Mouse (Mus musculus): ENCODE measurements around the gene Slc25a15. TPM values are rescaled to one million over a fixed set of nuclear protein-coding genes. Genes with fewer than 3 reads are reported as not detected.

Gene Slc25a15
- 28.5 and 29.0 TPM in 2 replicates for polyA plus RNA-seq (2015; fragmentation: Nextera tagmentation; extraction: Ambion mirVana)

- WGBS: 0% methylated on average over 47 of the region's 77 CpGs
These were observed at the start of gene Slc25a15 for GRCm38 (mm10) chr8:22398142-22398951. Slc25a15 (minus strand) TSS chr8:22398597.

GRCm38 (mm10) chr8:22411971-22412370, 13.6 kb upstream of the Slc25a15 start:
- no peak for ATAC-seq (ENCODE audit: low FRiP score, low TSS enrichment)
- no peak overlapping the region for H3K27ac ChIP-seq (ENCODE audit: low read length)
- no peaks in the 10 kb centered on the region for H3K9me3 ChIP-seq (ENCODE audit: low read length)
- H3K4me2 ChIP-seq (replicated peaks; ENCODE audit: low read depth, low read length): peak overlapping the region; percentile 92
- WGBS: 17% methylated on average over 8 of the region's 8 CpGs
- peaks cover 11% of the 10 kb centered on the region; the same call in 1 of the 2 replicates for H3K36me3 ChIP-seq (ENCODE audit: insufficient read depth, low read length)
- peak overlapping the region; percentile 97 for H3K4me3 ChIP-seq (ENCODE audit: low read length)
- H3K27me3 ChIP-seq (ENCODE audit: insufficient read depth, low read length): 0 out of 2 replicates have a peak, but pooled peaks cover under 1% of the 10 kb centered on the region
- H3K4me1 ChIP-seq (ENCODE audit: insufficient read depth, low read length): peaks cover 11% of the 10 kb centered on the region
- peak overlapping the region; percentile 97 for H3K9ac ChIP-seq (replicated peaks; ENCODE audit: low read length)

More at GRCm38 (mm10) chr8:22398142-22398951, at the start of gene Slc25a15:
- Histone ChIP-seq H3K4me3 (ENCODE audit: low read length) (peak within 1 kb of the TSS; percentile 80), H3K27ac (ENCODE audit: low read length) (peak within 1 kb of the TSS; percentile 71), H3K9me3 (ENCODE audit: low read length) (no peaks in the 10 kb centered on the region), H3K4me1 (ENCODE audit: insufficient read depth, low read length) (peaks cover 14% of the 10 kb centered on the region), H3K36me3 (ENCODE audit: insufficient read depth, low read length) (peaks cover 3% of the 10 kb centered on the region; the same call in 1 of the 2 replicates), H3K4me2 (replicated peaks; ENCODE audit: low read depth, low read length) (peak within 1 kb of the TSS; percentile 58), H3K27me3 (ENCODE audit: insufficient read depth, low read length) (no peaks in the 10 kb centered on the region), H3K9ac (replicated peaks; ENCODE audit: low read length) (peak within 1 kb of the TSS; percentile 83)
- ATAC-seq (ENCODE audit: low FRiP score, low TSS enrichment): peak; percentile 92

- Histone ChIP-seq H3K4me1 (ENCODE audit: insufficient read depth, low read length) (peaks cover 11% of the 10 kb centered on the region), H3K4me2 (replicated peaks; ENCODE audit: low read depth, low read length) (peak within 1 kb of the TSS; percentile 92), H3K9ac (replicated peaks; ENCODE audit: low read length) (peak within 1 kb of the TSS; percentile 97), H3K36me3 (ENCODE audit: insufficient read depth, low read length) (peaks cover 9% of the 10 kb centered on the region; the same call in 1 of the 2 replicates), H3K9me3 (ENCODE audit: low read length) (no peaks in the 10 kb centered on the region), H3K27ac (ENCODE audit: low read length) (peak within 1 kb of the TSS; percentile 86), H3K4me3 (ENCODE audit: low read length) (peak within 1 kb of the TSS; percentile 97), H3K27me3 (ENCODE audit: insufficient read depth, low read length) (0 out of 2 replicates have a peak, but pooled peaks cover 2% of the 10 kb centered on the region)
- 0% methylated on average over 25 of the region's 25 CpGs for WGBS
- ATAC-seq (ENCODE audit: low FRiP score, low TSS enrichment): peak; percentile 92; the same call in 1 of the 2 replicates
These were observed 12.9 kb upstream of the Slc25a15 start, which contains the start of gene Mrps31 for GRCm38 (mm10) chr8:22411282-22411702. Mrps31 (plus strand) TSS chr8:22411361.

GRCm38 (mm10) chr8:22410688-22411281, 12.4 kb upstream of the Slc25a15 start:
- H3K27me3 ChIP-seq (ENCODE audit: insufficient read depth, low read length): 0 out of 2 replicates have a peak, but pooled peaks cover 2% of the 10 kb centered on the region
- H3K27ac ChIP-seq (ENCODE audit: low read length): no peak overlapping the region
- peaks cover 4% of the 10 kb centered on the region; the same call in 1 of the 2 replicates for H3K36me3 ChIP-seq (ENCODE audit: insufficient read depth, low read length)
- no peaks in the 10 kb centered on the region for H3K9me3 ChIP-seq (ENCODE audit: low read length)
- H3K4me2 ChIP-seq (replicated peaks; ENCODE audit: low read depth, low read length): peak overlapping the region; percentile 92
- H3K9ac ChIP-seq (replicated peaks; ENCODE audit: low read length): peak overlapping the region; percentile 97
- peak overlapping the region; percentile 97 for H3K4me3 ChIP-seq (ENCODE audit: low read length)
- WGBS: 16% methylated on average over 16 of the region's 16 CpGs
- peaks cover 11% of the 10 kb centered on the region for H3K4me1 ChIP-seq (ENCODE audit: insufficient read depth, low read length)
- no peak; the same call in 1 of the 2 replicates for ATAC-seq (ENCODE audit: low FRiP score, low TSS enrichment)

- Histone ChIP-seq H3K9ac (replicated peaks; ENCODE audit: low read length) (no peak overlapping the region), H3K27me3 (ENCODE audit: insufficient read depth, low read length) (0 out of 2 replicates have a peak, but pooled peaks cover 2% of the 10 kb centered on the region), H3K27ac (ENCODE audit: low read length) (no peak overlapping the region), H3K4me3 (ENCODE audit: low read length) (no peak overlapping the region), H3K4me1 (ENCODE audit: insufficient read depth, low read length) (peaks cover 2% of the 10 kb centered on the region; the same call in 1 of the 2 replicates), H3K4me2 (replicated peaks; ENCODE audit: low read depth, low read length) (no peak overlapping the region), H3K9me3 (ENCODE audit: low read length) (no peaks in the 10 kb centered on the region), H3K36me3 (ENCODE audit: insufficient read depth, low read length) (no peaks in the 10 kb centered on the region)
- WGBS: 70% methylated on average over 6 of the region's 6 CpGs
- ATAC-seq (ENCODE audit: low FRiP score, low TSS enrichment): no peak
These were observed 7.3 kb upstream of the Slc25a15 start for GRCm38 (mm10) chr8:22405733-22406132.

GRCm38 (mm10) chr8:22403235-22403634, 4.8 kb upstream of the Slc25a15 start:
- Histone ChIP-seq H3K9ac (replicated peaks; ENCODE audit: low read length) (no peak overlapping the region), H3K4me2 (replicated peaks; ENCODE audit: low read depth, low read length) (no peak overlapping the region), H3K9me3 (ENCODE audit: low read length) (no peaks in the 10 kb centered on the region), H3K36me3 (ENCODE audit: insufficient read depth, low read length) (no peaks in the 10 kb centered on the region), H3K27ac (ENCODE audit: low read length) (no peak overlapping the region), H3K4me1 (ENCODE audit: insufficient read depth, low read length) (peaks cover 5% of the 10 kb centered on the region; the same call in 1 of the 2 replicates), H3K4me3 (ENCODE audit: low read length) (no peak overlapping the region), H3K27me3 (ENCODE audit: insufficient read depth, low read length) (0 out of 2 replicates have a peak, but pooled peaks cover 2% of the 10 kb centered on the region)
- WGBS: 80% methylated on average over 2 of the region's 2 CpGs
- no peak for ATAC-seq (ENCODE audit: low FRiP score, low TSS enrichment)

- WGBS: 87% methylated on average over 4 of the region's 4 CpGs
- no peak overlapping the region for H3K4me3 ChIP-seq (ENCODE audit: low read length)
- no peak for ATAC-seq (ENCODE audit: low FRiP score, low TSS enrichment)
These were observed 2.2 kb upstream of the Slc25a15 start for GRCm38 (mm10) chr8:22400593-22400992.

GRCm38 (mm10) chr8:22399285-22399880, 986 bp upstream of the Slc25a15 start:
- no peaks in the 10 kb centered on the region for H3K27me3 ChIP-seq (ENCODE audit: insufficient read depth, low read length)
- H3K36me3 ChIP-seq (ENCODE audit: insufficient read depth, low read length): peaks cover 3% of the 10 kb centered on the region; the same call in 1 of the 2 replicates
- H3K9ac ChIP-seq (replicated peaks; ENCODE audit: low read length): peak overlapping the region; percentile 83
- peak overlapping the region; percentile 64 for H3K27ac ChIP-seq (ENCODE audit: low read length)
- peak overlapping the region; percentile 58 for H3K4me2 ChIP-seq (replicated peaks; ENCODE audit: low read depth, low read length)
- peak overlapping the region; percentile 80 for H3K4me3 ChIP-seq (ENCODE audit: low read length)
- WGBS: 86% methylated on average over 8 of the region's 8 CpGs
- peaks cover 14% of the 10 kb centered on the region for H3K4me1 ChIP-seq (ENCODE audit: insufficient read depth, low read length)
- H3K9me3 ChIP-seq (ENCODE audit: low read length): no peaks in the 10 kb centered on the region
- no peak for ATAC-seq (ENCODE audit: low FRiP score, low TSS enrichment)

More at GRCm38 (mm10) chr8:22400593-22400992, 2.2 kb upstream of the Slc25a15 start:
- Histone ChIP-seq H3K9me3 (ENCODE audit: low read length) (no peaks in the 10 kb centered on the region), H3K36me3 (ENCODE audit: insufficient read depth, low read length) (no peaks in the 10 kb centered on the region), H3K4me2 (replicated peaks; ENCODE audit: low read depth, low read length) (no peak overlapping the region), H3K9ac (replicated peaks; ENCODE audit: low read length) (no peak overlapping the region), H3K4me1 (ENCODE audit: insufficient read depth, low read length) (peaks cover 14% of the 10 kb centered on the region), H3K27ac (ENCODE audit: low read length) (no peak overlapping the region), H3K27me3 (ENCODE audit: insufficient read depth, low read length) (no peaks in the 10 kb centered on the region)

GRCm38 (mm10) chr8:22397811-22398141, 621 bp downstream of the Slc25a15 start:
- under 1% methylated on average over 13 of the region's 13 CpGs for WGBS
- Histone ChIP-seq H3K27ac (ENCODE audit: low read length) (peak overlapping the region; percentile 71), H3K4me2 (replicated peaks; ENCODE audit: low read depth, low read length) (peak overlapping the region; percentile 58), H3K9me3 (ENCODE audit: low read length) (no peaks in the 10 kb centered on the region), H3K27me3 (ENCODE audit: insufficient read depth, low read length) (no peaks in the 10 kb centered on the region), H3K4me3 (ENCODE audit: low read length) (peak overlapping the region; percentile 80), H3K36me3 (ENCODE audit: insufficient read depth, low read length) (peaks cover 3% of the 10 kb centered on the region; the same call in 1 of the 2 replicates), H3K4me1 (ENCODE audit: insufficient read depth, low read length) (peaks cover 14% of the 10 kb centered on the region), H3K9ac (replicated peaks; ENCODE audit: low read length) (peak overlapping the region; percentile 83)
- ATAC-seq (ENCODE audit: low FRiP score, low TSS enrichment): peak; percentile 13
